Mouse (Mus musculus) ES-E14 (cell line): ENCODE data around the gene Zbed4.
"Not testable (repeated sequence)": the region's sequence is repeated elsewhere in the genome, so short reads cannot be mapped to it uniquely, and the experiment has no call there.

Experiments
- CHD2 ChIP-seq: IDR thresholded peaks from 2 replicates; pipeline ENCODE4 v1.6.1; 2014; ENCODE audit warnings: mild to moderate bottlenecking, low read depth, low read length, inconsistent platforms
- HCFC1 ChIP-seq: IDR thresholded peaks from 2 replicates; pipeline ENCODE4 v1.6.1; 2012; ENCODE audit warnings: low read length, inconsistent platforms, borderline replicate concordance; ENCODE audit not compliant: insufficient read depth
- MAFK ChIP-seq: IDR thresholded peaks from 2 replicates; pipeline ENCODE4 v1.6.1; 2014; ENCODE audit warnings: mild to moderate bottlenecking, low read depth, low read length, inconsistent platforms; ENCODE audit not compliant: insufficient read depth
- ZNF384 ChIP-seq: IDR thresholded peaks from 2 replicates; pipeline ENCODE4 v1.6.1; 2012; ENCODE audit warnings: low read depth, low read length, inconsistent platforms

- TF ChIP-seq CHD2, HCFC1, MAFK, ZNF384: not testable (repeated sequence)
Measured at GRCm38 (mm10) chr15:88743371-88743770, 8.1 kb upstream of the Zbed4 start.
